Mouse (Mus musculus) 416B (cell line): ENCODE results near the gene Pex19.

Source experiments
- DNase-seq: peaks from one replicate; pipeline ENCODE4 v3.0.0; 2011; ENCODE audit warnings: low read depth

Gene Pex19

DNA sequence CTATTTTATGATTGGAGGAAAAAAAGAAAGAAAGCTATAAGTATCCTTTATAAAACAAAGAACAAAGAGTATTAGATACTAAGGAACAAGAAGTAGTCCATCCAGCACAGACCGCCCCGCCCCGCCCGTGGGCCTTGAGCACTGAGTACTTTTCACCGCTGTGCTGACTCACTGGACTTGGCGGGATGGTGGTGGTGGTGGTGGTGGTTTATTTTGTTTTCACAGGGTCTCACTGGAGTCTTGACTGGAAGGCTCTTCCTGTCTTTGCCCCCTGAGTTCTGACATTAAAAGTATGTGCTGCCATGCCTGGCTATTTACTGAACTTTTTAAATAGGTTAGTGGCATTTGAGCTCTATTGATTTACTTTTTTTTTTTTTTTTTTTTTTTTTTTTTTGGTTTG is 56.5 kb downstream of the Pex19 start:
- peak; percentile 79 for DNase-seq

DNA sequence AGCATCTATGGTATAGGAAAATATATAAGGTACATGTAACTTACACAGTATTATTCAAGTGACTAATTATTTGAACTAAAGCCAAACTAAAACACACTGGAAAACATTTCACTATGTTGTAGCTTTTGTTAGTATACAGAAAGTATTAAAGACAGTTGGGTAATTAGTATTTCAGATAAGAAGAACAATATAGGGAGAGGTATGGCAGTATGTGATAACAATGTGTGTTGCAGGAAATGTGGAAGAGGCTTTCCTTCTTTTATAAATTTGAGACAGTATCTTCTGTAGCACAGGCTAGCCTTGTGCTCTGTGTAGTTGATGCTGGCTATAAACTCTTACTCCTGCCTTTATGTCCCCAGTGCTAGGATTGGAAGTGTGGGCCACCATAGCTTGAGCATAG is 57.4 kb downstream of the Pex19 start:
- DNase-seq, result no peak
